Mouse (Mus musculus) testis, adult 2 months (tissue): Measurements from ENCODE around the gene Timeless.

Experiments used
- CTCF ChIP-seq: fragments of 200-500 bp; IDR thresholded peaks from 2 replicates; pipeline ENCODE4 v1.5.1; 2012; ENCODE audit warnings: low read depth, mild to moderate bottlenecking, inconsistent platforms, low read length, moderate library complexity; ENCODE audit not compliant: control insufficient read depth, insufficient read depth, insufficient replicate concordance
- POLR2A ChIP-seq: fragments of 200-500 bp; IDR thresholded peaks from 2 replicates; pipeline ENCODE4 v1.6.1; 2012; ENCODE audit warnings: low read depth, mild to moderate bottlenecking, inconsistent platforms, low read length, moderate library complexity; ENCODE audit not compliant: control insufficient read depth

DNA sequence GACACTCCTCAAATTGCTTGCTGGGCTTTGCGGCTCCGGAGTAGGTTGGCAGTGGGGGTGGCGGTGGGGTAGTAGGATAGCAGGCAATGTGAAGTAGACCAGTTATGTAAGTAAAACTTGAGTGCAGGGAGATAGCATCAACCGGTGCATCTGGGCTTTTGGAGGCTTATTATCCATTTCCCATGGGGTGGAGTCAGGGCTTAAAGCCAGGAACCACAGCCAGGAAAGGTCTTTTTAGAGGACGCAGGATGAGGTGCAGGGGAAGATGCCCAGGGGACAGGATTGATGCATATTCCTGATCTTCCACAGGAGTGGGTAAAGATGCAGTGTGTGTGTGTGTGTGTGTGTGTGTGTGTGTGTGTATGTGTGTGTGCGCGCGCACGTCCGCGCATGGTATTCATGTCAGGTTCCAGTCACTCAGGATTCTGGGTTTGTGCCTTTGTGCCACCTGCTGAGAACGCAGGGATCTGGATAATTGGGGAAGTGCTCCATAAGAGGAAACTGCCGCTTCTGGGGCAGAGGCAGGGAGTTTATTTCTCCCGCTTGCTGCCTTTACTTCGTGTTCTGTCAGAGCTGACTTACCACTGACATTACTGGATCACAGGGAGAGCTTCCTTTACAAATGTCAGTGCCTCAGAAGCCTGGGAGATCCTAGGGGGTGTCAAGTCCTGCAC, 6.1 kb downstream of the Timeless start:
- TF ChIP-seq CTCF = no peak
- TF ChIP-seq POLR2A = no peak
